Mouse (Mus musculus): Measurements from ENCODE around the gene Naga.

The Naga gene

DNA sequence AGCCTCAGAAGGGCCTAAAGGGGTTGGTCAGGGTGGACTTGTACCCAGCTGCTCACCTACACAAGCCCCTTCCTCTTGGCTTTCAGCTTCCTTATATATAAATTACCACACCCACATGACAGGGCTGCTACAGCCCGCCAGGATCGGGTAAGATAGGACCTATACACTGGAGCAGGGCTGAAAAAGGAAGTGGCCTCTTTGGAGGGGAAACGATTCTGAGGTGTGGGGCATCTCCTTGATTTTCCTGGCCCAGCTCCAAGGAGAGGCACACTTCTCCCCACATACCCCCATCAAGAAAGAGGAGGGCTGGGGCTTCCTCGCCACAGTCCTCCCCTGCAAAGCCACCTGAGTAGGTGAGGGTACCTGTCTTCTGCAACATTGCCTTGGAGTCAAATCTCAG, 850 bp downstream of the Naga start:
- DNase-seq (ENCODE audit: low spot score), result no peak

DNA sequence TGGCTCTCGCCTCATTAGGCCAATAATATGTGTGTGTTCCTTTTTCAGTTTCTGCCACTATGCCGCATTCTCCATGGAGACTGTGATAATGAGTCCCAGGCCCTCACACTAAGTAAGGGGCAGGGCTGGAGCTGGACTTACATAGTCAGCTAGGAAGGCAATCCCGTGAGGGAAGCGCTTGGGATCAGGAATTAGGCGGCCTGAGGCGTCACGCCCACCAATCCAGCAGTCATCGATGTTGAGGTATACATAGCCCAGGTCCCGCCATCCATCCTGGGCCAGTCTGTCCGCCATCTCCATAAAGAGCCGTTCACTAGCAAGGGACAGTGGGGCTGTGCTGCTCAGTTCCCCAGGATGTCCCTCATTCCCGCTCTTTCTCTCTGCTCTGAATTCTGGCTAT, 2.1 kb downstream of the Naga start:
- DNase-seq (ENCODE audit: low spot score), result no peak

DNA sequence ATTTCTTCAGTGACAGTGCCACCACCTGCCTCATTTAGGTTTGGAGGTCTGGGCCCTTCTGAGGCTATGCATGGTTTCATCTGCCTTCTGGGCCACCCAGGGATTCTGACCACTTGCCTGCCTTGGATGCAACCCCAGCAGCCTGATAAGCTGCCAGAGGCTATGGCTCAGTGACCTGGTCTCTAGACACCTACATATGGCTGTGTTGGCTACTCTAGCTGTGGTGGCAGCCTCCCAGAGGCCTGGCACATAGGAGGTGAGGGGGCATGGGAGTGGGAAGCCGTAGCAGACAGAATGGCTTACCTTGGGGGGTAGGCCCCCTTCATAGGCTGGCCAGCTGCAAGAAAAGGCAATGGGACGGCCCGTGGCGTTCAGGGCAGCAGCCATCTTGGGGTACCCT, 3.5 kb downstream of the Naga start:
- DNase-seq (ENCODE audit: low spot score), result no peak

DNA sequence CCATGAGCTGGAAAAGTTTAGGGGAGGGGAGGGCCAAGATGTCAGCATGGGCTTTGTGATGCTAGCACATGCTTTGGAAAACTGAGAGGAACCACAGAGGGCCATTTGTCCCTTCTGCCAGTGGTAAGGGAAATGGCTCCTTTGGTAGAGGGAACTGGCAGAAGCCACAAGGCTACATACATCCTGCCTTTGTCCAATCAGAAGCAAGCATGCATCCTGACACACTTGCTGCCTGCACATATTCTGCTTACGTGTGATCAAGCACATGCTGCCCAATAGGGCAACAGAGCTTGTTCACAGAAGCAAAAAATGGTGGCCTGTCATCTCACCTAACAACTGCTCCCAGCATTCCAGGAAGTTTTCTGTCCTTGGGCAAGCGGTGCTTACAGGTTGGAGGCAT, 13.3 kb downstream of the Naga start:
- no peak for DNase-seq (ENCODE audit: low spot score)

DNA sequence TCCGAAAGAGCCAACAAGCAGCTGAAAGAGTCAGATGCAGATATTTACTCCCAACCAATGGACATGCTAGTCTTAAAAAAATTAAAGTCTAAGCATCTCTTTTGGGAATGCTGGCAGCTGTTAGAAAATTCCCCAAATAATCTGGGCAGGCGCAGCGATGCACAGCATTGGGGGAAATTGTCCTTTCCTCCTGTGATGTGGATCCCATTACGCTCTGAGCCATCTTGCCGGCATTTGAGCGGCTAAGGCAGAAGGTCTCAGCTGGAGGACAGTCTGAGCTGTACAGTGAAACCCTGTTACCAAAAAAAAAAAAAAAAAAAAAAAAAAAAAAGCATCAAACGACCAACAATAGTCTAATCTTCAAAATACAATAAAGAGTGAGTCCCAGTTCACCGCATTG, 16.5 kb downstream of the Naga start:
- no peak for DNase-seq (ENCODE audit: low spot score)

DNA sequence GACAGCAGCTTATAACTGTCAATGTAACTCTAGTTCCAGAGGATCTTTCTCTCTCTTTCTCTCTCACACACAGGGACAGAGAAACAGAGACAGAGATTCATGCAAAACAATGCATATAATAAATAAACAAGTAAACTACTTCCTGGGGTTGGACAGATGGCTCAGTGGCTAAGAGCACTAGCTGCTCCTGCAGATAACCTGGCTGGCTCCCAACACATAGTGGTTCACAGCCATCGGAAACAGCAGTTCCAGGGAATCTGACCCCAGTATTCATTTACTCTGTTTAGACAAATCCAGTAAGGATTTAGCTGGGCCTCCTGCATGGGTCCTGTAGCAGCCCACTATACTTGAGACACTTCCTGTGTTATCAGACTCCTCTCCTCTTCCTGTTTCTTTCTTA, 19.1 kb downstream of the Naga start:
- DNase-seq (ENCODE audit: low spot score), result no peak

DNA sequence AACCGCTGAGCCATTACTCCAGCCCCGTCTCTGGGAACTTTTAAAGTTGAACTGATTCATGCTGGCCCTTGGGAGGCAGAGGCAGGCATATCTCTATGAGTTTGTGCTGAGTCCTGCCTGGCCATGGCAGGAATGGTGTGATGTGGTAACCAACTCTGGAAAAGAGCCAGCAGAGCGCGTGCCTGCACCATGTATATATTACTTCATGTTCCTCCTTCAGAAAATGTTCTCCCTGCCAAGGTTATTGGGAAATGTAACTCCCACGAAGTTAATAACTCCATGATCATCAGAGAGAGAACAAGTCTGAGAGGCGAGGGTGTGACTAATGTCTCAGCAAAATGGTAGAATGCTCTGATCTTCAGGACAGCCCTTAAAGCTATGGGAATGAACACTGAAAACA, 20.9 kb downstream of the Naga start:
- DNase-seq (ENCODE audit: low spot score), result no peak

DNA sequence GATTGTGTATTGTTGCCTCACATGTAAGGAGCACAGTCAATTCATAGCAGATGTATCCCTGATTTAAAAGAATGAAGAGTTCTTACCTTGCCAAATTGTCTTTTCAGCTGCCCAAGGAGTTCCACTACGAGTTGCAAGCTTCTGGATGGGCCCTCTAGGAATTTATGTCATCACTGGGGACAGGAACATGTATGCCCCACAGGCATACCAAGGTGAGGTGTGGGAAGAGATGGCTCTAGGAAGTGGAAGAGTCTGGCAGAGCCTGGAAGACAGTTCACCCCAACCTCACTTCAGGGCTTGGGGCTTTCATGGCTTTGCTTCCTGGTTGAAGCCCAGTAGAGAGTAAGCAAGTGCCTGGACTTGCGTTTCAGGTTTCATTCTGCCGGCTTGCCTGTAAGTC, 30.3 kb downstream of the Naga start:
- no peak for DNase-seq (ENCODE audit: low spot score)

DNA sequence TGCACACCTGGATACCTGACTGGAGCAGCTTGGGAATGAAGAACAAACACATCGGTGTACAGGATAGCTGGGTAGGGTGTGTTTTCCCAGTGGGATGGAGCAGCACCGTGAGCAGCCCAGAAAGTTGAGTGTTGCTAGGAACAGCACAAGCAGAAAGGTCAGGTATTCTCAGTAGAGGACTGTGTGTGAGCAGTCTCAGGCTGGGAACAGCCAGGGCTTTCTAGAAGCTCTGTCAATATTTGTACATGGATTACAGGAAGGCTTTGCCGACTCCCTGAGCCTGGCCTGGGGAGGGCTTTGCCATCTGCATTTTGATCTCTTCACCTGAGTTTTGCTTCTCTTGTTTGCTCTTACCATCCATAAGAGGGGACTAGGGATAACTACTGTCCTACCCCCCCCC, 31.6 kb downstream of the Naga start:
- DNase-seq (ENCODE audit: low spot score), result no peak

DNA sequence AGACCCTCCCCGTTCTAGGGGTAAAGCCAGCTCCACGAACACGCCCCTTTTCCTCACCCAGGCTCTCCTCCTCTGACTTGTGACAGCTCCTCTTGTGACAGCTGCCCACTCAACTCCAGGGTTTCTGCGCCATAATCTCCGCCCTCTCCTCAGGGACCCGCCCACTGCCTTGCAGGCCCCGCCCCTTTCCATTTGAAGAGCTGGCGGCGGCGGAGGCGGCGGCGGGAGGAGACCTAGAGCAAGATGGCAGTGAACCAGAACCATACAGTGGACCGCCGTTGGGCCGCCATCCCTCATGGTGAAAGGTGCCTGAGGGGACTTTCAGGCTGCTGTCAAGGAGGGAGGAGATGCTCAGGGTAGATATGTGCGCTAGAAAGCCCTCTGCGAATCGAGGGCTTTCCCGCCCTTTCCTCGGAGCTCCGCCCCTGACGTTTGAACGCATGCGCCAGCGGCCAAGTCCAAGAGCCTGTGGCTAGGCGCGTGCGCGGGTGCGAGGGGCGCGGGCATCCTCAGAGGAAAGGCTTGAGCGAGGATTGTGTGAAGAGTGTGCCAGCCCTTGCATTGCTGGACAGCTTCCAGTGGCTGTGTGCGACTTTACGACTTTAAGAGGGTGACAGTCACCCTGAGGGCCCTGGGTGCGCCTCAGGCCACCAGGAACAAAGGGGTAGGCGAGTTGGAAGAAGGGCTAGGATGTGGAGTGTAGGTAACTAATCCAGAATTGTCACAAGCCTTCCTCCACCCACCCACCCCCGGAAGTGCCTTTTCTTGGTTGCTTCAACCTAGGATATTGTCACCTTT, 39.8 kb downstream of the Naga start, which contains the start of gene Wbp2nl:
Gene Wbp2nl (plus strand): TSS at position 191 of the 798 bp plus-strand sequence.
- no peak for DNase-seq (ENCODE audit: low spot score)

DNA sequence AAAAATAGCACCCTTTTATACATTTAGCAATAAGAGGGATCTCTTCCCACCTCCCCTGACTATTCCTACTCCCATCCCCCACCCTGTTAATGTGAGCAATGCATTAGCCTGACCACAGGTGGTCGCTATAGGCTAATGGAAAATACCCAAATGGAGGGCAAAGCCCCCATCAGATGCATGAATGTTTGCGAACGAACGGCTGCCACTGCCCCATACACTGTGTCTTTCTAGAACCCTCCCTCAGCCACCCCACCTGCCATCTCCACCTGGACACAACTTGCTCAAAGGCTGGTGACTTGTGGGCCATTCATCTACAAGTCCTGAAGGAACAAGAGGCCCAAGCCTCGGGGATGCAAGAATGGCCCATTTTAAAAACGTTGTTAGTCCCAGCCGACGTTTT, 44.7 kb downstream of the Naga start:
- peak; percentile 35 for DNase-seq (ENCODE audit: low spot score)

DNA sequence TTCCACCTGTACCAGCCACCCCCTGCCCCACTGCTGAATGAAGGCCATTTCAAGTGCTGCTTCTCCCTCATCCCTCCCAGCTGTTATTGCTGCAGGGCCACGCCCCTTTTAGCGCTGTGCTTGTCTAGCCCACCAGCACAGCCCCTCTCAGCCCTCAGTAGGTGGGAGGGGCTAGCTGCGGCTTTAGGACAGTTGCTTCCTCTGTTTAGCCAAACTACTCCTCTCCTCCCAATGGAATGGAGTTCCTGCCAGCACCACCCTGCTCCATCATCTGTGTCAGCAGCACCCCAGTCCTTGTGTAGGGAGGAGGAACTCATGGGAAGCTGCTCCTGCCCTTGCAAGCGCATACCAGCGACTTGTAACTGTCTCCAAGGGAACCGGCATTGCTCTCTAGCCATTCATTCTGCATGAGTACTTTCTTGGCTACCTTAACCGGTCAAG, 45.4 kb downstream of the Naga start:
- DNase-seq (ENCODE audit: low spot score), result no peak

DNA sequence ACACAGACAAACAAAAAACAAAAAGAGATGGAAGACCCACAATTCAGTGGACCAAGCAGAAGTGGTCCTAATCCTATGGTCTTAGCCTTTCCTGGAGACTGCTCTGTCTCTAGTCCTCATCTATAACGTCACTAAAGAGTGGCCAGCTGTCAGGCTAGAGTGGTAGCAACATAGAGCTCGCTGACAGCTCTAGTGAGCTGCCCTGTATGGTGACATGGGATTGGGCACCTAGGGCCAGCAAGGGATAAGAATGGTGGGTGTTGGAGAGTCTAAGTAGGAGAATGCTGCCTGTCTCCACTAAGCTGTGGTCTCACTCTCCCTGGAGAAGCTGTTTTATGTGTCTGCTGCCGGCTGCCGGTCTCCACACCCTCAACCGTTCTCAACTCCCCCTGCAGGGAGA, 45.9 kb downstream of the Naga start:
- no peak for DNase-seq (ENCODE audit: low spot score)

DNA sequence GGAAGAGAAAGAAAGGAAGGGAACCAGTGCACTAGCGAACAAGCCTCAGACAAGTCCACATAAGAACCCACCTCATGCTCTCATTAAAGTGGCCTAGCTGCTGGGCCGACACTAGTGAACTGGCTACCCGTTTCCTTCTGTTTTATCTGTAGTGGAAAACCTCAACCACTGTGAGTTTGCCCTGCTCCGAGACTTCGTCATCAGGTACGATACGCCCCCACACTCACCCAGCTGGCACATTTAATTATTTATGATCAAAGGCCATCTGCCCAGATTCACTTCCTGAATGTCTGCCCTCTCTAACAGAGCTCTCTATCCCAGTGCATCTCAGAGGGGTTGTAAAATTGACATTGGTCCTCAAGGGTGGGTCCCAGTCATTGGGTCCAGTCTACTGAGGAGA, 48.5 kb downstream of the Naga start:
- DNase-seq (ENCODE audit: low spot score), result no peak

DNA sequence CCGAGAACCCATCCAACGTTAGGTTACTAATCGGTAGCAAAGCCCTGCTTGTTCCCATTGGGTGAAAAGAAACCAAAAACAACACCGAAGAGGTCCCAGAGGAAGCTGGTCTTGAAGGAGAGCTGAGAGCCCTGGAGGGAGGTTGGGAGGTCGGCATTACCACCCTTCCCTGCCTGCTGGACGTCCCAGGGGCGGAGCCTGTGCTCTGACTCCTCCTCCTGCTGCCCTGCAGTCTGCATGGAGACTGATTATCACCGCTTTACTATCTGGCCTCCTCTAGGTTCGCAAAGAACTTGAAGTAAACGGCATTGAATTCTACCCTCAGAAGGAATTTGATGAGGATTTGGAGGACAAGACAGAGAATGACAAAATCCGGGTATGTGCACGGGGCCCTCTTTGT, 52.6 kb downstream of the Naga start:
- peak; percentile 3 for DNase-seq (ENCODE audit: low spot score)

DNA sequence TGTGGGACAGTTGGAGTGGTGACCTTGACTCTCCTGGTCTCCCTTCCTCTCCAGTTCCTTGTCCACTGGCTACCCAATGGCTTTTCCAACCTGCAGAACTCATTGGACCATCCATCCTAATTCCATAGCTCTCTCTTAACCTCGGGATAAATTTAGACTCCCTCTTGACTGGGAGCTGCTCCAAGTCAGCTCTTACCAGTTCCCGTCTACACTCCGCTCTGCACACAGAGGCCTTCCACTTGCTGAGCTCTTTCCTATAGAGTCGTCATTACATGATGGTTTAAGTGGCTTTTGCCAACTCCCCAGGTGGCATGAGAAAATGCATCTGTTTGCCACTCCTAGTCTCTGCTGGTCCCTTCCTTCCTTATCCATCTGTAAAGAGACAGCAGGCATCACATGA, 58.1 kb downstream of the Naga start:
- no peak for DNase-seq (ENCODE audit: low spot score)

Data from layer of hippocampus, adult 11-12 months (tissue).